Mouse (Mus musculus): ENCODE results near the gene Plbd2. TPM values are rescaled to one million over a fixed set of nuclear protein-coding genes. Genes with fewer than 3 reads are reported as not detected.
A peak's percentile ranks its signal among the peaks of the same experiment; 100 is the strongest.
"Not testable (repeated sequence)": the region's sequence is repeated elsewhere in the genome, so short reads cannot be mapped to it uniquely, and the experiment has no call there.

The Plbd2 gene
- polyA plus RNA-seq, 2 experiments, result 33.9 to 51.6 TPM

DNA sequence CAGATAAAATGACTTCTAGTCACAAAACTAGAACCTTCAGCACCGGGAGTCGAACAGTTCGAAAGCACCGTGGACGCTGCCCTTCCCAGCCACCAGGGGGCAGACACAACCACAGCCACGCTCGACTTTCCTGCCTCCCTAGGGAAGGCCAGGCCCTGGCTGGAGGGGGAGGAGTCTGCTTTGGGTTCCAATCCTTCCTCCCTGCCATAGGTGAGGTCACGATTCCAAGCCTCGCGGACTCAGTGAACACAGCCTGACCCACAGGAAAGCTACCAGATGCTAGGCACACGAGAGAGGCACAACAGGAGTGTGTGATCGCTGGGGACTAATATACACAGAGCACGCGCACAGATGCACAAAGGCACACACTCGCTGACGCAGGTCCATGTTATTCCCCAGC, 1.9 kb upstream of the Plbd2 start:
- H3K36me3 ChIP-seq (ENCODE audit: control insufficient read depth, insufficient read depth, low read length), result no peaks in the 10 kb centered on the region
- H3K4me1 ChIP-seq (ENCODE audit: control insufficient read depth, insufficient read depth, low read length), result peaks cover 12% of the 10 kb centered on the region
- no peak overlapping the region for H3K4me2 ChIP-seq (replicated peaks; ENCODE audit: low read depth, low read length, severe bottlenecking)
- no peaks in the 10 kb centered on the region for H3K9me3 ChIP-seq (ENCODE audit: control insufficient read depth, low read length)
- ATAC-seq (ENCODE audit: low FRiP score, low read depth), result no peak
- H3K27ac ChIP-seq (replicated peaks; ENCODE audit: low read depth, low read length), result no peak overlapping the region
- 23% methylated on average over 16 of the region's 16 CpGs for WGBS
- TF ChIP-seq POLR2A (IDR thresholded peaks at IDR 0.05; ENCODE audit: borderline replicate concordance, extremely low read depth, insufficient read depth, insufficient read length), result no peak
- H3K4me3 ChIP-seq (replicated peaks; ENCODE audit: low read length), result no peak overlapping the region
- DNase-seq (ENCODE audit: low spot score), result peak; percentile 68
- no peaks in the 10 kb centered on the region for H3K27me3 ChIP-seq (ENCODE audit: control insufficient read depth, insufficient read depth, low read length)
- H3K9ac ChIP-seq (ENCODE audit: low read depth, low read length, severe bottlenecking), result no peak overlapping the region

DNA sequence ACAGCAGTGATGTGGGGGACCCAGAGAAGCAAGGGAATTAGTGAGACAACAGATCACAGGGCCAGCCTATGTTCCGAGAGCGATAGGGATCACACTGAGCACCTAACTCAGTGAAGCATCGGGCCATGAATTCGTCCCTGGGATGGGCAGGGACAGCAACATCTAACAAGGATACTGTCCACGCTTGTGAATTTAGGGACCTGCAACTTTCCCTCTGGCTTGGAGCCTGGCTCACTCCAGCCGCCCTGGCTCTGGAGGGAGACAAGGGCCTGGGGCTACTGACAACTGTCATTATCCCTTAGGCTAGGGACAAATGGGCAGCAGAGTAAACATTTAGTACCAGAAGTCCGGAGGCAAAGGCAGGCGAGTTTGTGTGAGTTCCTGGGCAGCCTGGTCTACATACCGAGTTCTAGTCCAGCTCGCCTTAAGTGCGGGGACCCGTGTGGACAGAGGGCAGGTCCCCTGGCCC, 716 bp downstream of the Plbd2 start:
- TF ChIP-seq POLR2A (IDR thresholded peaks at IDR 0.05; ENCODE audit: borderline replicate concordance, extremely low read depth, insufficient read depth, insufficient read length), result no peak
- DNase-seq (ENCODE audit: low spot score), result no peak
- Histone ChIP-seq H3K9ac (ENCODE audit: low read depth, low read length, severe bottlenecking) (peak overlapping the region; percentile 80), H3K4me1 (ENCODE audit: control insufficient read depth, insufficient read depth, low read length) (peaks cover 12% of the 10 kb centered on the region), H3K27ac (replicated peaks; ENCODE audit: low read depth, low read length) (no peak overlapping the region), H3K36me3 (ENCODE audit: control insufficient read depth, insufficient read depth, low read length) (no peaks in the 10 kb centered on the region; the same call in 1 of the 2 replicates), H3K9me3 (ENCODE audit: control insufficient read depth, low read length) (no peaks in the 10 kb centered on the region), H3K4me3 (replicated peaks; ENCODE audit: low read length) (peak overlapping the region; percentile 89), H3K27me3 (ENCODE audit: control insufficient read depth, insufficient read depth, low read length) (no peaks in the 10 kb centered on the region), H3K4me2 (replicated peaks; ENCODE audit: low read depth, low read length, severe bottlenecking) (peak overlapping the region; percentile 94)
- WGBS, result 10% methylated on average over 10 of the region's 12 CpGs
- no peak for ATAC-seq (ENCODE audit: low FRiP score, low read depth)

DNA sequence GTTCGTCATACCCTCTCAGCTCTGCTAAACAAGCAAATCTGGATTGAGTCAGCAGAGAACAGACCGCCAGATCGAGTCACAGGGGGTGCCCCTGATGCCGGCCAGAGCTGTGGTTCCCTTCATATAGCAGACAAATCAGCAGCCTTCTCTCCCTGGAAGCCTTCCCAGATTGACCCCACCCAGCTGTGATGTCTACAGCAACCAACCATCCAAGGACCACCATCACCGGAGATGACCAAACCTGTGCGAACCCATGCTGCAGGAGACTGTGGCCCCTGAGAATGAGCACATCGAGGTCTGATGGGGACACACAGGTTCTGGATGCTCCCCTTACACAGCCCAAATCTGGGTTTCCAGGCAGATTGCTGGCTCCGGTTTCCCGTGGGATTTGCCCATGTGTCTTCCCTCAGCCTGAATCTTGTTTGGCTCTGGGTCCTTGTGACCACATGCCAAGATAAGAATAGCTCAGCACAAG, 1.2 kb downstream of the Plbd2 start:
- 62% methylated on average over 9 of the region's 9 CpGs for whole genome bisulfite sequencing
- no peaks in the 10 kb centered on the region for H3K27me3 ChIP-seq (ENCODE audit: control insufficient read depth, insufficient read depth, low read length)
- no peaks in the 10 kb centered on the region for H3K9me3 ChIP-seq (ENCODE audit: control insufficient read depth, low read length)
- ATAC-seq (ENCODE audit: low FRiP score, low read depth) (no peak), DNase-seq (ENCODE audit: low spot score) (no peak)
- H3K4me3 ChIP-seq (replicated peaks; ENCODE audit: low read length), result peak overlapping the region; percentile 89
- peak overlapping the region; percentile 94 for H3K4me2 ChIP-seq (replicated peaks; ENCODE audit: low read depth, low read length, severe bottlenecking)
- no peak overlapping the region for H3K27ac ChIP-seq (replicated peaks; ENCODE audit: low read depth, low read length)
- TF ChIP-seq POLR2A (IDR thresholded peaks at IDR 0.05; ENCODE audit: borderline replicate concordance, extremely low read depth, insufficient read depth, insufficient read length), result no peak
- H3K4me1 ChIP-seq (ENCODE audit: control insufficient read depth, insufficient read depth, low read length), result peaks cover 12% of the 10 kb centered on the region
- H3K9ac ChIP-seq (ENCODE audit: low read depth, low read length, severe bottlenecking), result peak overlapping the region; percentile 80
- H3K36me3 ChIP-seq (ENCODE audit: control insufficient read depth, insufficient read depth, low read length), result no peaks in the 10 kb centered on the region; the same call in 1 of the 2 replicates

DNA sequence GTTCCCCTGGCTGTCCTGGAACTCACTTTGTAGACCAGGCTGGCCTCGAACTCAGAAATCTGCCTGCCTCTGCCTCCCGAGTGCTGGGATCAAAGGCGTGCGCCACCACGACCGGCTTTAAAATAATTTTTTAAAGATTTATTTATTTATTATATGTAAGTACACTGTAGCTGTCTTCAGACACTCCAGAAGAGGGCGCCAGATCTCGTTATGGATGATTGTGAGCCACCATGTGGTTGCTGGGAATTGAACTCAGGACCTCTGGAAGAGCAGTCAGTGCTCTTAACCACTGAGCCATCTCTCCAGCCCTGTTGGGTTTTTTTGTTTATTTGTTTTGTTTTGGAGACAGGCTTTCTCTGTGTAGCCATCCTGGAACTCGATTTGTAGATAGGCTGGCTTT, 2.8 kb downstream of the Plbd2 start:
- H3K27ac ChIP-seq (replicated peaks; ENCODE audit: low read depth, low read length); H3K27me3 ChIP-seq (ENCODE audit: control insufficient read depth, insufficient read depth, low read length); ATAC-seq (ENCODE audit: low FRiP score, low read depth); H3K36me3 ChIP-seq (ENCODE audit: control insufficient read depth, insufficient read depth, low read length); H3K4me3 ChIP-seq (replicated peaks; ENCODE audit: low read length); H3K4me2 ChIP-seq (replicated peaks; ENCODE audit: low read depth, low read length, severe bottlenecking); H3K9me3 ChIP-seq (ENCODE audit: control insufficient read depth, low read length); DNase-seq (ENCODE audit: low spot score); H3K9ac ChIP-seq (ENCODE audit: low read depth, low read length, severe bottlenecking): not testable (repeated sequence)
- peaks cover 12% of the 10 kb centered on the region for H3K4me1 ChIP-seq (ENCODE audit: control insufficient read depth, insufficient read depth, low read length)
- 88% methylated on average over 9 of the region's 9 CpGs for WGBS

DNA sequence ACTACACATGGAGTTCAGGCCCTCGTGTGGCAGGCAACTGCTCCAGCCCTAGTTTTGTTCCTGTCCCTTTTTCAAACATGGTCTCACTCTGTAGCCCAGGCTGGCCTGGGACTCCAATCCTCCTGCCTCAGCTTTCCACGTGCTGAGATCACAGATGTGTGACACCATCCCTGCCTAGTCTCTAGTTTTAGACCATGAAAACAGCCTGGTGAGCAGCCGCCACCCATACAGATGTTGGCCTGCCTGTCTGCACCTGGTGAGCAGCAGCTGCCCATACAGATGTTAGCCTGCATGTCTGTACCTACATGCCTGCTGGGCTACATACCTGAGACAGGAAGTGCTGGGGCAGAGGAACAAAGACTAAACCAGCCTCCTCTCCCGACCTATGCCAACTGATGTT, 4.2 kb downstream of the Plbd2 start:
- no peak overlapping the region for H3K9ac ChIP-seq (ENCODE audit: low read depth, low read length, severe bottlenecking)
- no peak for TF ChIP-seq POLR2A (IDR thresholded peaks at IDR 0.05; ENCODE audit: borderline replicate concordance, extremely low read depth, insufficient read depth, insufficient read length)
- no peaks in the 10 kb centered on the region; the same call in 1 of the 2 replicates for H3K36me3 ChIP-seq (ENCODE audit: control insufficient read depth, insufficient read depth, low read length)
- no peak overlapping the region for H3K4me2 ChIP-seq (replicated peaks; ENCODE audit: low read depth, low read length, severe bottlenecking)
- peaks cover 9% of the 10 kb centered on the region for H3K4me1 ChIP-seq (ENCODE audit: control insufficient read depth, insufficient read depth, low read length)
- 79% methylated on average over 4 of the region's 4 CpGs for WGBS
- ATAC-seq (ENCODE audit: low FRiP score, low read depth) (no peak), DNase-seq (ENCODE audit: low spot score) (no peak)
- H3K27me3 ChIP-seq (ENCODE audit: control insufficient read depth, insufficient read depth, low read length), result no peaks in the 10 kb centered on the region
- no peak overlapping the region for H3K4me3 ChIP-seq (replicated peaks; ENCODE audit: low read length)
- no peak overlapping the region for H3K27ac ChIP-seq (replicated peaks; ENCODE audit: low read depth, low read length)
- no peaks in the 10 kb centered on the region for H3K9me3 ChIP-seq (ENCODE audit: control insufficient read depth, low read length)

DNA sequence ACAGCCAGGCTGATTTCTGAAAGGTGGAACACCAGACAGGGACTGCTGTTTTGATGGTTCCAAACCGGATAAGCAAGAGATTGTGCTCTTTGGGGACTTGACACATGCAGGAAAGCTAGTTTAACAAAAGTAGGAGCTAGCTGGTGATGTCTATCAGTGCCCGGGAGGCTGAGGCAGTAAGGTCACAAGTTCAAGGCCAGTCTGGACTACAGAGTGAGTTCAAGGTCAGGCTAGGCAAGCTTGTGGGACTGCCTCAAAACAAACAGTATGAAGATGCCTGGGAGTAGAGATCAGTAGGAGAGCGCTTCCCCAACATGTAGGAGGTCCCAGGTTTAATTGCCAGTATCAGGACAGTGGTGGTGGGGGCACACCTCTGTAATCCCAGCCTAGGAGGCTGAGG, 6.4 kb downstream of the Plbd2 start:
- Histone ChIP-seq H3K9me3 (ENCODE audit: control insufficient read depth, low read length) (no peaks in the 10 kb centered on the region), H3K9ac (ENCODE audit: low read depth, low read length, severe bottlenecking) (no peak overlapping the region), H3K4me1 (ENCODE audit: control insufficient read depth, insufficient read depth, low read length) (peaks cover 1% of the 10 kb centered on the region), H3K27me3 (ENCODE audit: control insufficient read depth, insufficient read depth, low read length) (no peaks in the 10 kb centered on the region), H3K4me2 (replicated peaks; ENCODE audit: low read depth, low read length, severe bottlenecking) (no peak overlapping the region), H3K36me3 (ENCODE audit: control insufficient read depth, insufficient read depth, low read length) (peaks cover 14% of the 10 kb centered on the region; the same call in 1 of the 2 replicates), H3K4me3 (replicated peaks; ENCODE audit: low read length) (no peak overlapping the region), H3K27ac (replicated peaks; ENCODE audit: low read depth, low read length) (no peak overlapping the region)
- DNase-seq (ENCODE audit: low spot score) (no peak), ATAC-seq (ENCODE audit: low FRiP score, low read depth) (no peak)
- no peak for TF ChIP-seq POLR2A (IDR thresholded peaks at IDR 0.05; ENCODE audit: borderline replicate concordance, extremely low read depth, insufficient read depth, insufficient read length)
- WGBS, result 93% methylated on average over 3 of the region's 3 CpGs
